Mouse (Mus musculus) myocyte (in vitro differentiated cells): ENCODE measurements around the gene Ssrp1. TPM values are rescaled to one million over a fixed set of nuclear protein-coding genes. Genes with fewer than 3 reads are reported as not detected.

Experiments used
- H3K27me3 ChIP-seq: one replicate; pipeline ENCODE4 v1.6.1; 2011; ENCODE audit not compliant: control insufficient read depth, insufficient read depth, insufficient read length
- H3K36me3 ChIP-seq: one replicate; pipeline ENCODE4 v1.6.1; 2011; ENCODE audit not compliant: control insufficient read depth, insufficient read depth
- H3K4me2 ChIP-seq: one replicate; pipeline ENCODE4 v1.6.1; 2011; ENCODE audit warnings: low read depth, control low read depth
- H3K4me3 ChIP-seq: one replicate; pipeline ENCODE4 v1.5.1; 2011; ENCODE audit warnings: mild to moderate bottlenecking, control low read depth, moderate library complexity
- H3K79me2 ChIP-seq: one replicate; pipeline ENCODE4 v1.6.1; 2011; ENCODE audit not compliant: control insufficient read depth, insufficient read depth
- H3ac ChIP-seq: one replicate; pipeline ENCODE4 v1.6.1; 2011; ENCODE audit not compliant: control insufficient read depth, insufficient read length
- CEBPB ChIP-seq: IDR thresholded peaks from 2 replicates; pipeline ENCODE4 v1.6.1; 2011; ENCODE audit warnings: mild to moderate bottlenecking, moderate library complexity; ENCODE audit not compliant: poor library complexity, insufficient read depth, severe bottlenecking
- E2F4 ChIP-seq: IDR thresholded peaks from one replicate; pipeline ENCODE4 v1.6.1; 2011; ENCODE audit warnings: mild to moderate bottlenecking, control low read depth, moderate library complexity; ENCODE audit not compliant: insufficient read depth
- MAX ChIP-seq: IDR thresholded peaks from one replicate; pipeline ENCODE4 v1.6.1; 2011; ENCODE audit warnings: low read depth, mild to moderate bottlenecking, control low read depth
- MYOD1 ChIP-seq, 3 experiments: IDR thresholded peaks; one replicate each; pipeline ENCODE4 v1.6.1; 2011; ENCODE audit warnings: control low read depth in 2 of 3, low read depth in 2 of 3, mild to moderate bottlenecking in 2 of 3, moderate library complexity in 1 of 3; ENCODE audit not compliant: insufficient read length in 2 of 3, control insufficient read depth in 1 of 3
- MYOG ChIP-seq, 3 experiments: IDR thresholded peaks; one replicate each; pipeline ENCODE4 v1.6.1; 2011; ENCODE audit warnings: control low read depth in 2 of 3, low read depth in 2 of 3, mild to moderate bottlenecking in 2 of 3; ENCODE audit not compliant: insufficient read length in 2 of 3, control insufficient read depth in 1 of 3, insufficient read depth in 1 of 3
- POLR2A ChIP-seq: IDR thresholded peaks from one replicate; pipeline ENCODE4 v1.6.1; 2011; ENCODE audit warnings: low read depth, mild to moderate bottlenecking, control low read depth, moderate library complexity; ENCODE audit not compliant: insufficient read length
- POLR2AphosphoS2 ChIP-seq: IDR thresholded peaks from one replicate; pipeline ENCODE4 v1.6.1; 2011; ENCODE audit warnings: low read depth, control low read depth; ENCODE audit not compliant: insufficient read length
- REST ChIP-seq: IDR thresholded peaks from one replicate; pipeline ENCODE4 v1.6.1; 2011; ENCODE audit warnings: mild to moderate bottlenecking, control low read depth, moderate library complexity; ENCODE audit not compliant: insufficient read depth, insufficient read length
- SRF ChIP-seq: IDR thresholded peaks from one replicate; pipeline ENCODE4 v1.6.1; 2011; ENCODE audit warnings: low read depth; ENCODE audit not compliant: control insufficient read depth, insufficient read length
- TCF12 ChIP-seq: IDR thresholded peaks from one replicate; pipeline ENCODE4 v1.6.1; 2011; ENCODE audit warnings: mild to moderate bottlenecking, control low read depth; ENCODE audit not compliant: poor library complexity, insufficient read depth, severe bottlenecking
- TCF3 ChIP-seq: IDR thresholded peaks from one replicate; pipeline ENCODE4 v1.6.1; 2011; ENCODE audit warnings: low read depth, control low read depth; ENCODE audit not compliant: insufficient read length
- USF1 ChIP-seq: IDR thresholded peaks from one replicate; pipeline ENCODE4 v1.6.1; 2011; ENCODE audit warnings: low read depth, mild to moderate bottlenecking, control low read depth, moderate library complexity
- polyA plus RNA-seq: library from polyadenylated mRNA; unstranded; fragments of >200 nt; fragmentation: generic; extraction: Trizol; gene quantifications from one replicate; pipeline ENCODE4 v1.2.1, GENCODE M21; 2012; ENCODE audit warnings: missing spikeins

Ssrp1 gene
- polyA plus RNA-seq, 1 experiment: 123 TPM

GRCm38 (mm10) chr2:85070086-85070485 lies 33.1 kb downstream of the Ssrp1 start:
- H3K4me2 ChIP-seq: no peak overlapping the region
- H3K36me3 ChIP-seq: peaks cover 56% of the 10 kb centered on the region
- TF ChIP-seq POLR2A (no peak), POLR2AphosphoS2 (no peak), REST (no peak), MYOG (IDR thresholded peaks at IDR 0.05; ENCODE audit: control insufficient read depth in 1 of 3, insufficient read depth in 1 of 3, insufficient read length in 2 of 3, low read depth in 2 of 3) (no peak), E2F4 (no peak), SRF (no peak), CEBPB (no peak), MYOD1 (IDR thresholded peaks at IDR 0.05; ENCODE audit: control insufficient read depth in 1 of 3, insufficient read length in 2 of 3, low read depth in 2 of 3) (no peak), USF1 (no peak), TCF12 (no peak), TCF3 (no peak), MAX (no peak)

GRCm38 (mm10) chr2:85071921-85072320 lies 34.9 kb downstream of the Ssrp1 start:
- Histone ChIP-seq H3K4me3 (no peak overlapping the region), H3ac (no peak overlapping the region), H3K4me2 (no peak overlapping the region), H3K79me2 (no peaks in the 10 kb centered on the region), H3K36me3 (peaks cover 51% of the 10 kb centered on the region), H3K27me3 (no peaks in the 10 kb centered on the region)
- TF ChIP-seq CEBPB (no peak), TCF12 (no peak), E2F4 (no peak), MAX (no peak), USF1 (no peak), POLR2AphosphoS2 (no peak), TCF3 (no peak), SRF (no peak), MYOD1 (IDR thresholded peaks at IDR 0.05; ENCODE audit: control insufficient read depth in 1 of 3, insufficient read length in 2 of 3, low read depth in 2 of 3) (no peak)

More at GRCm38 (mm10) chr2:85070086-85070485, 33.1 kb downstream of the Ssrp1 start:
- no peaks in the 10 kb centered on the region for H3K27me3 ChIP-seq
- no peak overlapping the region for H3K4me3 ChIP-seq
- H3K79me2 ChIP-seq: peaks cover 3% of the 10 kb centered on the region
- no peak overlapping the region for H3ac ChIP-seq

GRCm38 (mm10) chr2:85073751-85074150 lies 36.7 kb downstream of the Ssrp1 start:
- no peaks in the 10 kb centered on the region for H3K79me2 ChIP-seq
- no peak for TF ChIP-seq MYOD1 (IDR thresholded peaks at IDR 0.05; ENCODE audit: control insufficient read depth in 1 of 3, insufficient read length in 2 of 3, low read depth in 2 of 3)
- no peak for TF ChIP-seq POLR2AphosphoS2
- no peak for TF ChIP-seq CEBPB
- TF ChIP-seq SRF: no peak
- TF ChIP-seq TCF12: no peak
- no peak for TF ChIP-seq USF1
- no peak for TF ChIP-seq TCF3
- TF ChIP-seq MAX: no peak
- H3K36me3 ChIP-seq: peaks cover 43% of the 10 kb centered on the region

GRCm38 (mm10) chr2:85088716-85089646 lies 51.9 kb downstream of the Ssrp1 start:
- no peak overlapping the region for H3K4me2 ChIP-seq
- H3K4me3 ChIP-seq: no peak overlapping the region
- no peak overlapping the region for H3ac ChIP-seq
- TF ChIP-seq E2F4 (no peak), TCF3 (no peak)
- H3K36me3 ChIP-seq: no peaks in the 10 kb centered on the region
- no peaks in the 10 kb centered on the region for H3K27me3 ChIP-seq
- no peaks in the 10 kb centered on the region for H3K79me2 ChIP-seq

More at GRCm38 (mm10) chr2:85073751-85074150, 36.7 kb downstream of the Ssrp1 start:
- H3K4me3 ChIP-seq: no peak overlapping the region
- no peak overlapping the region for H3K4me2 ChIP-seq
- no peaks in the 10 kb centered on the region for H3K27me3 ChIP-seq
- no peak overlapping the region for H3ac ChIP-seq

GRCm38 (mm10) chr2:85091325-85091724 lies 54.3 kb downstream of the Ssrp1 start:
- no peak overlapping the region for H3ac ChIP-seq
- no peak overlapping the region for H3K4me3 ChIP-seq
- no peak overlapping the region for H3K4me2 ChIP-seq
- TF ChIP-seq MYOG (IDR thresholded peaks at IDR 0.05; ENCODE audit: control insufficient read depth in 1 of 3, insufficient read depth in 1 of 3, insufficient read length in 2 of 3, low read depth in 2 of 3): no peak
- TF ChIP-seq USF1: no peak
- TF ChIP-seq POLR2AphosphoS2: no peak
- H3K79me2 ChIP-seq: no peaks in the 10 kb centered on the region
- H3K27me3 ChIP-seq: no peaks in the 10 kb centered on the region
- no peaks in the 10 kb centered on the region for H3K36me3 ChIP-seq
